Mouse (Mus musculus) hindbrain, embryonic 15.5 days (tissue): ENCODE measurements at regions not wholly inside any gene's neighbourhood (a gene's known extent, or its start where the extent isn't known, plus 50 kb on each side); places are given as distances from the start of the nearest gene placed in this dataset.

ENCODE experiments used
- ATAC-seq: fragments of 200-750 bp; cut with Nextera tagmentation; 2 replicates; pipeline ENCODE4 v1.8.0; 2017; ENCODE audit warnings: low read depth, moderate number of reproducible peaks, moderate TSS enrichment; ENCODE audit not compliant: low FRiP score
- H3K27ac ChIP-seq: fragments of 300-500 bp; sonication (generic); replicated peaks from 2 replicates; pipeline ENCODE4 v1.5.1; 2015; ENCODE audit warnings: mild to moderate bottlenecking, inconsistent platforms
- H3K27me3 ChIP-seq: fragments of 300-500 bp; sonication (generic); 2 replicates; pipeline ENCODE4 v1.6.1; 2015; ENCODE audit warnings: control low read depth, inconsistent platforms
- H3K36me3 ChIP-seq: fragments of 300-500 bp; sonication (generic); 2 replicates; pipeline ENCODE4 v1.6.1; 2015; ENCODE audit warnings: control low read depth, inconsistent platforms
- H3K4me1 ChIP-seq: fragments of 300-500 bp; sonication (generic); replicated peaks from 2 replicates; pipeline ENCODE4 v1.6.1; 2015; ENCODE audit warnings: control low read depth, inconsistent platforms
- H3K4me2 ChIP-seq: fragments of 300-500 bp; sonication (generic); 2 replicates; pipeline ENCODE4 v1.6.1; 2015; ENCODE audit warnings: moderate library complexity, mild to moderate bottlenecking, inconsistent platforms
- H3K4me3 ChIP-seq: fragments of 300-500 bp; sonication (generic); 2 replicates; pipeline ENCODE4 v1.5.1; 2015; ENCODE audit warnings: mild to moderate bottlenecking, inconsistent platforms
- H3K9ac ChIP-seq: fragments of 300-500 bp; sonication (generic); 2 replicates; pipeline ENCODE4 v1.6.1; 2015; ENCODE audit warnings: inconsistent platforms
- H3K9me3 ChIP-seq: fragments of 300-500 bp; sonication (generic); 2 replicates; pipeline ENCODE4 v1.6.1; 2016; ENCODE audit warnings: control low read depth, inconsistent platforms
- WGBS: fragments of 180-500 bp; shearing (Covaris S2); methylation state at CpG from one replicate; pipeline ENCODE4 v1.1.7; 2015; 5-methylcytosine and 5-hydroxymethylcytosine counted together

DNA sequence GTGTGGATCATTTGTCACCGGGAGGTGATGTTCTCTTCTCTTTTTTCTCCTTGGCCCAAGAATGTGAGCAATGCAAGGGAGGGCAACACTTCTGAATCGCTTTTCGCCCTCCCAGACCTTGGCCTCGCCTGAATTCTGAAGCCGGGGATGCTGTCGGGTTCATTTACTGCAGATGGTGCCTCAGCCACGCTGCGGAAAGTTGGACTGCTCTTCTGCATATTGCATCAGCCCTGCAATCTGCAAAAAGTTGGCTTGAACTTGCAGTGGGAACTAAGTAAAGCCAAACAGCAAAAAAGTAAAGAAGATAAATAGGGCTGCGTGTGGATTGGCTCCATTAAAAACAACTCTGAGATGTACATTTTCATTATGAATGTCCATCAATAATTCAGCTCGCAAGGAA, 55.9 kb upstream of the Dok5 start:
- no peaks in the 10 kb centered on the region for H3K4me1 ChIP-seq
- no peak overlapping the region for H3K9ac ChIP-seq
- H3K4me2 ChIP-seq, result no peak overlapping the region
- no peak overlapping the region for H3K27ac ChIP-seq
- WGBS, result 86% methylated on average over 10 of the region's 10 CpGs
- H3K27me3 ChIP-seq, result no peaks in the 10 kb centered on the region
- no peaks in the 10 kb centered on the region for H3K36me3 ChIP-seq
- H3K4me3 ChIP-seq, result no peak overlapping the region
- H3K9me3 ChIP-seq, result no peaks in the 10 kb centered on the region
- ATAC-seq, result no peak

DNA sequence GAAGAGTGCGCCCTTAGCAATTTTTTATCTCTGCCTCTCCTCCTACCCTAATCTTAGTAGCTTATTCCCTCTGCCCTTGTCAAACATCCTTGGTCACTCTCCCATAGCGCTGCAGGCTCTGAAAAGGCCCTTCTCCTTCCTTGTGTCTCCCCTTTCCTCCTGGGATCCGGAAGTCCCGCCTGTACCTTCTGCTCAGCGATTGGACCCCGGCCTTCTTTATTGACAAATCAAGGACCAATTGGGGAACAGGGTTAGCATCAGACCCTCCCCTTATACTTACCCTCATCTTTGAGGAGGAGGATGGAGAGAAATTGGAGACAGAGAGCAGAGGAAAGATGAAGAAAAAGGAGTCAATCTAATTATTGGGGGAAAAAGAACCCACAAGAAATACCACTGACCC, 57.9 kb upstream of the Dok5 start:
- Histone ChIP-seq H3K4me3 (no peak overlapping the region), H3K9me3 (no peaks in the 10 kb centered on the region), H3K4me2 (no peak overlapping the region), H3K36me3 (no peaks in the 10 kb centered on the region), H3K27me3 (no peaks in the 10 kb centered on the region), H3K9ac (no peak overlapping the region), H3K4me1 (no peaks in the 10 kb centered on the region), H3K27ac (no peak overlapping the region)
- 90% methylated on average over 6 of the region's 6 CpGs for WGBS
- no peak for ATAC-seq

DNA sequence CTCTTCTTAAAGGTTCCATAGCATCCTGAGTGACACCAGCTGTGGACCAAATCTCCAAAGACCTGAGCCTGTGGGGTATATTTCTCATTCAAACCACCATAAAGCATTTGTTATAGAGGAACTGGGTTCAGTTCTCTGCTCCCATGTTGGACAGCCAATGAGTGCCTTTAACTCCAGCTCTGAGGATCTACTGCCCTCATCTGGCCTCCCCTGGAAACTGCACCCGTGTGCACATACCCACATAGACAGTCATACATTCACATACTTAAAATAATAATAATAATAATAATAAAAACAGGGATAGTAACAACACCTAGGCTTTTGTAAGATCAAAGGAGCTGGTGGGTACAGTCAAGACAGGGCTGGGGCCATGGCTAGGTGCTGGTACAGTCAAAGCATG, 58.8 kb upstream of the Dok5 start:
- Histone ChIP-seq H3K27ac (no peak overlapping the region), H3K9ac (no peak overlapping the region), H3K4me1 (0 out of 2 replicates have a peak, but pooled peaks cover 3% of the 10 kb centered on the region), H3K36me3 (no peaks in the 10 kb centered on the region), H3K27me3 (no peaks in the 10 kb centered on the region), H3K4me3 (no peak overlapping the region), H3K9me3 (no peaks in the 10 kb centered on the region), H3K4me2 (no peak overlapping the region)
- 93% methylated on average over 1 of the region's 1 CpGs for WGBS
- no peak for ATAC-seq

DNA sequence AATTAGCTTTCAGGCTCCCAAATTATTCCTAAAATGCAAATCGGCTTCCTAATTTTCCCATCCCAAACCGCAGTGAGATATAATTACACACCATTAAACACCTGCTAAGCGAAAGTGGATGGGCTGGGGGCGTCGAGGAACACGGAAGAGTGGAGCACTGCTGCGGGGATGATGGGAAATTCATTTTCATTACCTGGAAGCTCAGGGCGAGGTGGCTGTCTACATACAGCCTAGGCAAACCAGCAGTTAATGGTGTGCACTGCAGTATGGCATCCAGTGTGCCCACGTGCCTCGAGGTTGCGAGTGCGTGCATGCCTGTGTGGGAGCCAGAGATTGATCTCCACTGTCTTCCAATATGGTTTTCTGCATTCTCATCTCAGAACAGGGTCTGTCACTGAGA, 62.6 kb upstream of the Dok5 start:
- H3K4me1 ChIP-seq, result 0 out of 2 replicates have a peak, but pooled peaks cover 3% of the 10 kb centered on the region
- H3K4me2 ChIP-seq, result no peak overlapping the region
- H3K4me3 ChIP-seq, result no peak overlapping the region
- no peak overlapping the region for H3K27ac ChIP-seq
- no peaks in the 10 kb centered on the region for H3K9me3 ChIP-seq
- H3K27me3 ChIP-seq, result no peaks in the 10 kb centered on the region
- WGBS, result 69% methylated on average over 12 of the region's 12 CpGs
- H3K36me3 ChIP-seq, result no peaks in the 10 kb centered on the region
- ATAC-seq, result 0 out of 2 replicates have a peak, but pooled peaks have one; percentile 45
- H3K9ac ChIP-seq, result no peak overlapping the region

DNA sequence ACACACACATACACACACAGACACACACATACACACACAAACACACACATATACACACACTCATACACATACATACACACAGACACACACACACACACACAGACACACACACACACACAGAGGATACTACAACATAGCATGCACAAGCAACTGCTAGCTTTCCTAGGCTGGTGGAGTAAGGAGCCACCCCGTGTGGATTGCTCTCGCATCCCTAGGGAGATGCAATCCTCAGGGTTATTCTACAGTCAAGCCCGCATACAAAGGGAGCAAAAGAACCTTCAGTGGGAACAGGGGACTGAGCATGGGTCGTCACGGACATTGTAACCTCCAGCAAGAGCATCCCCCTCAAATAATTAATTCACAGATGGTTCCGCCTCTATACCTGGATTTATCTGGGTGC, 63.1 kb upstream of the Dok5 start:
- no peaks in the 10 kb centered on the region for H3K36me3 ChIP-seq
- H3K9ac ChIP-seq, result no peak overlapping the region
- H3K27ac ChIP-seq, result no peak overlapping the region
- H3K9me3 ChIP-seq, result no peaks in the 10 kb centered on the region
- no peak overlapping the region for H3K4me3 ChIP-seq
- ATAC-seq, result no peak
- WGBS, result 55% methylated on average over 6 of the region's 6 CpGs
- 0 out of 2 replicates have a peak, but pooled peaks cover 3% of the 10 kb centered on the region for H3K4me1 ChIP-seq
- no peak overlapping the region for H3K4me2 ChIP-seq
- H3K27me3 ChIP-seq, result no peaks in the 10 kb centered on the region

DNA sequence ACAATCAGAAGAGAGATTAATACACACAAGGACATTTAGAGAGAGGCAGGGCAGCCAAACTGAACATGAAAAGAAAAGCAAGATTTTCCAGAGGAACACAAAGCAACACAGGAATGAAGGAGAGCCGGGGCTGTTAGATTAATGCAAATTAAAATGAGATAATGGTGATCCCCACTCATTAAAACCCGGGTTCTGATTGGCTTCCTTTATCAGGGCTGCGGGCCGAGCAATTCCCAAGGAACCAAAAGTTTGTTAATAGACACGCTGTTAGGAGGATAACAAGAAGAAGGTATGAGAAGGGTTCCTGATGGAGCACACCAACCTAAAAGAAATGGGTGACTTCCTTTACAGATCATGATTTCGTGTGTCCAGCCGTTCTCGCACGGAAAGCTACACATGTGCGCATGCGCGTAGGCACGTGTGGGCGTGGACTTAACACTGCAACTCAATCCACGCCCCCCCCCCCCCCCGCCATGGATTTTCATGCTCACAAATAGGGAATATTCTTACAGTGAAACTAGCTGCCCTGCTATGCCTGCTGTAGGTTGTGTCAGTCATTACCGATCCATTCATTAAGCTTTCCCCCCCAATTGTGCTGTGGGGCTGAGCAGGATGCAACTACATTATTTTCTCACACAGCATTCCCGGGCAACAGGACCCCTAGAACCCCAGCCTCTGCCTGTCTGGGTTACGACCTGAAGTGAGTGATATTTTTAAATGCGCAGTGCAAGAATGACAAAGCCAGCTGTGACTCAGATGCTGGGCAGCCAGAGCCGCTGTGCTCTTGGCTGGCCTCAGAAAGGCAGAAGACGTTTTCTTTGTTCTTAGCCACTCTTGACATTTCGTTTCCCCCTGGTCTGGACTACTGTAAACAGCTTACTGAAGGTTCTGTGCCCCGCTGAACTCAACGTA, 60.5 kb upstream of the 4930470P17Rik start:
- Histone ChIP-seq H3K4me3 (no peak overlapping the region), H3K9me3 (no peaks in the 10 kb centered on the region), H3K4me1 (peaks cover 24% of the 10 kb centered on the region), H3K27ac (0 out of 2 replicates have a peak overlapping the region, but pooled peaks have one; percentile 8), H3K36me3 (no peaks in the 10 kb centered on the region), H3K27me3 (no peaks in the 10 kb centered on the region), H3K9ac (no peak overlapping the region), H3K4me2 (no peak overlapping the region)
- 75% methylated on average over 25 of the region's 25 CpGs for WGBS
- ATAC-seq, result no peak

DNA sequence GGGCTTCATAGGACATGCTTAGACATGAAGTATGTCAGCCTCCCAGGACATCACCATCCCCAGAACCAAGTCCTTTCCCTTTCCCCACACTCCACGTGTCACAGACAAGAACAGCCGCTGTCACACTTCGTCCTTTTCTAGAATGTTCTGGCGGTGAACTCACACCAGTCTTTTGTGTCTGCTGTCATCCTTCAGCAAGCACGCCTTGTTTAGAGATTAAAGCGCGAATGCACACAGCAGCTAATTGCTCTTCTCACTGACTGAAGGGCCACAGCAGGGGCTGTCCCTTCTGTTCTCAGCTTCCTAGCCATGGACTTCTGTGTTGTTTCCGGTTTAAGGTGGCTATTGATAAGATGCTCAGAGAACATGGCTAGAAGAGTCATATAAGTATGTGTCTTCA, 57.5 kb upstream of the 4930470P17Rik start:
- Histone ChIP-seq H3K4me1 (peaks cover 26% of the 10 kb centered on the region), H3K27ac (no peak overlapping the region), H3K4me3 (no peak overlapping the region), H3K9ac (no peak overlapping the region), H3K36me3 (no peaks in the 10 kb centered on the region), H3K9me3 (no peaks in the 10 kb centered on the region), H3K4me2 (no peak overlapping the region), H3K27me3 (no peaks in the 10 kb centered on the region)
- no peak for ATAC-seq
- WGBS, result 34% methylated on average over 8 of the region's 8 CpGs

DNA sequence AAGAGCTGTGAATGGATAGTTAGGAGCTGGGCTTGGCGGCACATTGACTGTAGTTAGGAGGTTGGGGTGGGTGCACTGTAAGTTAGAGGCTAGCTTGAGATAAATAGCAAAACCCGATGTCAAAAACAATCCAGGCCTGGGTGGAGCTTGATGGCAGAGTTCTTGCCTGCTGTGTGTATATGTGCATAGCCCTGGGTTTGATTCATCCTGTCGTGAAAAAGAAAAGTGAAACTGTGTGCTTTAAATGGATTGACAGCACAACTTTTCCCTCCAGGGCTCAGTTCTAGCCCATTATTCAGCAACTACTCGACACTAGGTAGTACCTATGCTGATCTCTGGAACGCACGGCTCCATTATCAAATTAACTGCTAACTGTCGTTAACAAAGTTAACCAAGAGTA, 56.7 kb upstream of the 4930470P17Rik start:
- no peaks in the 10 kb centered on the region for H3K9me3 ChIP-seq
- H3K36me3 ChIP-seq, result no peaks in the 10 kb centered on the region
- H3K9ac ChIP-seq, result no peak overlapping the region
- peaks cover 26% of the 10 kb centered on the region for H3K4me1 ChIP-seq
- H3K4me2 ChIP-seq, result no peak overlapping the region
- 49% methylated on average over 7 of the region's 7 CpGs for WGBS
- no peak overlapping the region for H3K4me3 ChIP-seq
- H3K27me3 ChIP-seq, result no peaks in the 10 kb centered on the region
- no peak overlapping the region for H3K27ac ChIP-seq
- ATAC-seq, result no peak

DNA sequence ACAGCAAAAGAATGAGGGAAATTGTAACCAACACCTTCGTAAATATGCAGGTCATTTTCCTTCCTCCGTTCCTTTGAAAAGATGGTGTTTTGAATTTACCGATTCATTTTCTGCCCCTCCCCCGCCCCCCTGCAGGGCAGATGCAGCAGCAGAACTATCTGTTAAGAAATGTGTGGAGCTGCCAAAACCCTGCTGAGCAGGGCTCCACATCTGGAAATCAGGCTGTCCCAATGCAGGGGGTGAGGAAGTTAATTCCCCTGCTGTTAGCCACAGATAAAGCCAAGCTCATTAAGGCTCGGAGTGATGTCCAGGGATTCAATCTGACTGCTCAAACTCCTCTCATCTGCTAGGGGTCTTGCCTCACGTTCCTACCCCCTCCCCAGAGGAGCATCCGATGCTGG, 56.0 kb upstream of the 4930470P17Rik start:
- H3K9ac ChIP-seq, result no peak overlapping the region

DNA sequence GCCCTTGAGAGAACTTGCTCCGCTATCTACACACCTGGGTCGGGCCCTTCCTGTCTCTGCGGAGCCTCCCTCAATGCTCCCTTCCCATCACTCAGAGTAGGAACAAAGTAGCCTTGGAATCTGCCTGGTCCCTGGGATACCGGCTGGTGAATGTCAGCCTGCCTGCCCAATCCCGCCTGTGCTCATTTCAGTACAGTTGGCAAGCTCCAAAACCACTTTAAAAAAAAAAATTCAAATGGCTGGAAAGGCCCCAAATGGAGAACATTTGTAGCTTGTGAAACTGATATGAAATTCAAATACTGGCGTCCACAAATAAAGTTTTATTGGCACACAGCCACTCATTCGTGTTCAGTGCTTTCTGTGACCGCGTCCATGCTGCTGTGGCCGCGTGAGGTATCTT, 50.3 kb upstream of the 4930470P17Rik start:
- no peaks in the 10 kb centered on the region for H3K36me3 ChIP-seq
- H3K4me3 ChIP-seq, result no peak overlapping the region
- H3K9ac ChIP-seq, result no peak overlapping the region
- H3K27me3 ChIP-seq, result no peaks in the 10 kb centered on the region
- ATAC-seq, result 0 out of 2 replicates have a peak, but pooled peaks have one; percentile 19
- H3K27ac ChIP-seq, result no peak overlapping the region
- H3K9me3 ChIP-seq, result no peaks in the 10 kb centered on the region
- 81% methylated on average over 11 of the region's 11 CpGs for WGBS
- no peak overlapping the region for H3K4me2 ChIP-seq
- H3K4me1 ChIP-seq, result peaks cover under 1% of the 10 kb centered on the region; the same call in 1 of the 2 replicates

More for the DNA sequence above, 56.0 kb upstream of the 4930470P17Rik start:
- Histone ChIP-seq H3K4me3 (no peak overlapping the region), H3K27me3 (no peaks in the 10 kb centered on the region), H3K9me3 (no peaks in the 10 kb centered on the region), H3K4me1 (peaks cover 26% of the 10 kb centered on the region), H3K36me3 (no peaks in the 10 kb centered on the region), H3K4me2 (peak overlapping the region; percentile 1; the same call in 1 of the 2 replicates), H3K27ac (peak overlapping the region; percentile 54)
- ATAC-seq, result no peak
- 3% methylated on average over 7 of the region's 7 CpGs for WGBS
